Mouse (Mus musculus) stomach, embryonic 15.5 days (tissue): Measurements from ENCODE around the gene Sptbn1. TPM values are rescaled to one million over a fixed set of nuclear protein-coding genes. Genes with fewer than 3 reads are reported as not detected.

Source experiments
- ATAC-seq: fragments of 200-750 bp; cut with Nextera tagmentation; 2 replicates; pipeline ENCODE4 v1.8.0; 2017; ENCODE audit warnings: low read depth, moderate number of reproducible peaks, moderate TSS enrichment; ENCODE audit not compliant: insufficient read depth, low FRiP score
- H3K27ac ChIP-seq: fragments of 300-500 bp; sonication (generic); 2 replicates; pipeline ENCODE4 v1.5.1; 2015; ENCODE audit warnings: mild to moderate bottlenecking, inconsistent platforms
- H3K27me3 ChIP-seq: fragments of 300-500 bp; sonication (generic); replicated peaks from 2 replicates; pipeline ENCODE4 v1.6.1; 2015; ENCODE audit warnings: inconsistent platforms
- H3K36me3 ChIP-seq: fragments of 300-500 bp; sonication (generic); 2 replicates; pipeline ENCODE4 v1.6.1; 2015; ENCODE audit warnings: inconsistent platforms
- H3K4me1 ChIP-seq: fragments of 300-500 bp; sonication (generic); 2 replicates; pipeline ENCODE4 v1.6.1; 2015; ENCODE audit warnings: inconsistent platforms
- H3K4me2 ChIP-seq: fragments of 300-500 bp; sonication (generic); 2 replicates; pipeline ENCODE4 v1.6.1; 2015; ENCODE audit warnings: mild to moderate bottlenecking, inconsistent platforms
- H3K4me3 ChIP-seq: fragments of 300-500 bp; sonication (generic); replicated peaks from 2 replicates; pipeline ENCODE4 v1.5.1; 2015; ENCODE audit warnings: inconsistent platforms
- H3K9ac ChIP-seq: fragments of 300-500 bp; sonication (generic); 2 replicates; pipeline ENCODE4 v1.6.1; 2015; ENCODE audit warnings: inconsistent platforms
- H3K9me3 ChIP-seq: fragments of 300-500 bp; sonication (generic); 2 replicates; pipeline ENCODE4 v1.6.1; 2016; ENCODE audit warnings: inconsistent platforms
- WGBS: fragments of 180-500 bp; shearing (Covaris S2); methylation state at CpG from one replicate; pipeline ENCODE4 v1.1.7; 2015; 5-methylcytosine and 5-hydroxymethylcytosine counted together
- polyA plus RNA-seq: library from polyadenylated mRNA; unstranded; fragments of >200 nt; fragmentation: Nextera tagmentation; extraction: Ambion mirVana; gene quantifications from 2 replicates; pipeline ENCODE4 v1.2.1, GENCODE M21; 2015

The Sptbn1 gene
- polyA plus RNA-seq, 1 experiment from 2014 or later, result 119 TPM

DNA sequence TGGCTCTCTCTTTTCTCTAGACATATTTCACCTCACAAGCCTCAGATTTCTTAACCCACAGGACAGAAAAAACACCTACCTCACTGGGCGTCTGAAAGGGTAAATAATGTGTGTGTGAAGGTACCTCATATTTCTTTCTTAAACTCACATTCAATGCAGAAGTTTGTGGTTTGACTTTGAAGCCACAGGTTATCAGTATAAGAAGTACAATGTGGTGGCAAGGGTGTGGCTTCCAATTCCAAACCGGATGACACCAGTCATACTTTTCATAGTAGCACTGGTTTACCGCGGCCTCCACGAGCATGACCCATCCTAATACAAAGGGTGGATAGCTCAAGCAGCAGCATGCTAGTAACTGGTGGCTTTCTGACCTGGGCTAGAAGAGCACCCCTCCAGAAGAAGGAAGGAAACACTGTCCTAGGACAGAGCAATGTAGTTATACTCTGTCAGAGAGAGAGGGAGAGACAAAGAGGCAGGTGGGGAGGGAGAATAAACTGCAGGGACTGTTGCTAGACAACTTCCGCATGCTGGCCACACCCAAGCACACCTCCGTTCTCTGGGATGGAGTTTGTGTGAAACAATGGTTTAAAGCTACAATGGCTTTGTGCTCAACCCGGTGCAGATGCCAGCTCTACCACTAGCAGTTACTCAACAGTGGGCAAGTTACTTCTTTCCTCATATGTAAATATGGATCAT is 85.1 kb downstream of the Sptbn1 start:
- Histone ChIP-seq H3K27me3 (no peaks in the 10 kb centered on the region), H3K4me1 (peaks cover 20% of the 10 kb centered on the region; the same call in 1 of the 2 replicates), H3K27ac (peak overlapping the region; percentile 76; the same call in 1 of the 2 replicates), H3K9me3 (no peaks in the 10 kb centered on the region), H3K4me3 (no peak overlapping the region), H3K9ac (no peak overlapping the region), H3K36me3 (no peaks in the 10 kb centered on the region), H3K4me2 (peak overlapping the region; percentile 24; the same call in 1 of the 2 replicates)
- WGBS, result 55% methylated on average over 8 of the region's 8 CpGs
- ATAC-seq, result peak; percentile 51

DNA sequence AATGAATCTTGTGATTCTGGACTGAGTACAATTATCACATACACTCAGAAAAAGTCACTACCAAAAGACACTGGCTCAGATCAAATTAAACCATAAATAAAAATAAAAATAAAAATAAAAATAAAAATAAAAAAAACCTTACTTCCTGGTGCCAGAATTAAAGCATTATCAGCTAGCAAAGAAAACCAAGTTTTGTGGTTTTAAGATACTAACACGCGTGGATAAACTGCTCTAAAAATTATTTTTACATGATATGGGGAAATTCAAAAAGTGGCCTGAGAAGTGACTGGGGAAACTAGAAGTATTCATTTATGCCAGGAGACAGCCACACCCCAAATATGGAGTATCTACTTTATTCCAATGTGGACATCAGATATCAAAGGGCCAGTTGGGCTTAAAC is 89.8 kb downstream of the Sptbn1 start:
- Histone ChIP-seq H3K4me3 (no peak overlapping the region), H3K4me1 (peaks cover 8% of the 10 kb centered on the region; the same call in 1 of the 2 replicates), H3K36me3 (no peaks in the 10 kb centered on the region), H3K27ac (no peak overlapping the region), H3K9me3 (no peaks in the 10 kb centered on the region), H3K27me3 (no peaks in the 10 kb centered on the region), H3K9ac (no peak overlapping the region), H3K4me2 (no peak overlapping the region)
- 93% methylated on average over 2 of the region's 2 CpGs for WGBS
- no peak for ATAC-seq

DNA sequence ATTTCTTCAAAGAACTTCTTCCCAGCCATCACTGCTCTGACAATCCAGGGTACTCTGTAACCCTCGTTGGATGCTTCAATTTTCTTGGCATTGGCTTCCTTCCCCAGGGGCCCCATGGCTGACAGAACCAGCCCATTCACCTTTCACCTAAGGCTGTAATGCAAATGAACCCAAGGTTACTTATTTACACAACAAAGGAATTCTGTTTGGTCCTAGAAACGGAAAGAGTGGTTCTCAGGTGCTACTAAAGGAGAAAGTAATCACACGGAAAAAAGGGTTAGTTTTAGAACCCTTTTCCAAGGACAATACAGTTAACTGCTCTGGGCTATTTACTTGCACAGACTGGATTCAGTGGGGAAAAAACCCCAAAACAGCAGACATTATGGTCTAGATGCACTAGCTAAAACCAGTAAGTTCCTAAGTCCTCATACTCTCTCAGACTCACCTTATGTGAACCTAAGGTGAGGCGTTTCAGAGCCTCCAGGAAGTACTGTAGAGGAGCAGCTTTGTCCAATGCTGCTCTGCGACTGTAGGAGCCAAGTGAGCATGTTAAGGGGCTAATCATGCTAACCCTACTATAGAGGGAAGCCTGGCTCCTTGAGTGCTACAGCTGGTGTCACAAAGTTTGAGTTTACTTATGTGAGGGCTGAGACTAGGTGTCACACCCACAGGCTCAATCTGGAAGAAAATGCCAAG is 90.7 kb downstream of the Sptbn1 start:
- 43% methylated on average over 5 of the region's 5 CpGs for WGBS
- no peaks in the 10 kb centered on the region for H3K36me3 ChIP-seq
- H3K9me3 ChIP-seq, result no peaks in the 10 kb centered on the region
- no peaks in the 10 kb centered on the region for H3K27me3 ChIP-seq
- H3K4me3 ChIP-seq, result no peak overlapping the region
- H3K4me1 ChIP-seq, result 0 out of 2 replicates have a peak, but pooled peaks cover 5% of the 10 kb centered on the region
- H3K9ac ChIP-seq, result no peak overlapping the region
- H3K4me2 ChIP-seq, result no peak overlapping the region
- H3K27ac ChIP-seq, result no peak overlapping the region
- ATAC-seq, result no peak

DNA sequence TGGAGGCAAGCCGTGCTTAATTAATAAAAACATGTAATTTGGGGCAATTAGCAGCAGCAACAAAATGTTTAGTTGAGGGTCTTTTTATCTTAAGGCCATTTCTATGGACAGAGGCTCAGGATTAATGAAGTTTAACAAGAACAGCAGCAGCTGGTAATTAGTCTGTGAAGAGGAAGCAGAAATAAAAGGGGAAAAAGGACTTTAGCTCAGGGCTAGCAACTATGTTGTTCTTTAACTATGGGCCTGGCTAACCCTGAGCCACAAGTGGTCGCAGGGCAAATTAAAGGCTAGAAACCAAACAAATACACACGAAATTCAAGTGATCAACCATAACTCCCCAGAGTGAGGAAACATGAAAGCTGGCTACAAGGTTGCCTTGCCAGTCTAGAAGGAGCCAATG is 91.9 kb downstream of the Sptbn1 start:
- H3K4me1 ChIP-seq, result 0 out of 2 replicates have a peak, but pooled peaks cover 5% of the 10 kb centered on the region
- H3K27ac ChIP-seq, result no peak overlapping the region
- no peak for ATAC-seq
- H3K36me3 ChIP-seq, result no peaks in the 10 kb centered on the region
- H3K4me3 ChIP-seq, result no peak overlapping the region
- H3K9ac ChIP-seq, result no peak overlapping the region
- no peak overlapping the region for H3K4me2 ChIP-seq
- H3K9me3 ChIP-seq, result no peaks in the 10 kb centered on the region
- WGBS, result 64% methylated on average over 3 of the region's 3 CpGs
- H3K27me3 ChIP-seq, result no peaks in the 10 kb centered on the region

DNA sequence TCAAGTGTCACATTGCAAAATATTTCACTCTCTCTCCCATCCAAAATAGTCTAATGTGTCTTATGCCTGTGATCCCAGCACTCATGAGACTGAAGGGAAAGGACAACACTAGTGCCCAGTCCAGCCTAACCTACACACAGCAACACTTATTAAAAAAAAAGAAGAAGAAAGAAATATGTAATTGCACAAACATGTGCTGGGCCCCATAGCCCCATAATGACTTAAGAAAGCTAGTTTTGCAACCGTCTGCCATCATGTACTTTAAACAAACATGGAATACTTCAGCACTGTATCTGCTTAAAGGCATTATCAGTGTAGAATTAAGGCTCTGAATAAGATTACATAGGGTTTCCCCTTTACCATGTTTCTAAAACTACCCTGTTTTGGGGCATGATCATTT is 92.4 kb downstream of the Sptbn1 start:
- Histone ChIP-seq H3K36me3 (no peaks in the 10 kb centered on the region), H3K27me3 (no peaks in the 10 kb centered on the region), H3K4me2 (no peak overlapping the region), H3K27ac (no peak overlapping the region), H3K4me1 (0 out of 2 replicates have a peak, but pooled peaks cover 5% of the 10 kb centered on the region), H3K9me3 (no peaks in the 10 kb centered on the region), H3K9ac (no peak overlapping the region), H3K4me3 (no peak overlapping the region)
- 26% methylated on average over 1 of the region's 1 CpGs for WGBS
- ATAC-seq, result no peak

DNA sequence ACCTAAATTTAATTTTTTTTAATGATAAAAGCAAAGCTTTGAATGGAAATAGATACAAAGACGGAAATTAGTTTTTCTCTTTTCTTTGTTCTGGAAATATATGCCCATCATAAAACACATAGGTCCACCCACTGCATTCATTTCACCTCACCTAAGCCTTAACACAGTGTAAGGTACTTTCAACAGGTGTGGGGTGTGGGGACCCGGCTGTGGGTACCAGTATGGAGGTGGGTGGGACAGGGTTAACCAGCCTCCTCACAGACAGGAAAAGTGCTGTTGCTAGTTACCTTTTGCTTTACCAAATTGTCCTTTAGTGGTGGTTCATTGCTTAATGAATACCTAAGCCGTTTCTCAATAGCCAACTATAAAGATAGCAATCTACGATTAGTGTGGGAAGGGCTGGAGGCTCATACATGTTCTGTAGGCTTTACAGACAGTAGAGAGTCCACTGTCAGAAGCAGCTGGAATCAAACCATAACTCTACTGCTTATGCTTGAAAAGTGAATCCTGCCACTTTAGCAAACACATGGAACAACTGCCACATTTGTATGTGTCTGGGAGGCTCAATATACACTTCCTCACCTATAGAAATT is 96.3 kb downstream of the Sptbn1 start:
- H3K27ac ChIP-seq, result no peak overlapping the region
- no peak overlapping the region for H3K4me2 ChIP-seq
- no peak overlapping the region for H3K4me3 ChIP-seq
- H3K36me3 ChIP-seq, result no peaks in the 10 kb centered on the region
- H3K9ac ChIP-seq, result no peak overlapping the region
- H3K4me1 ChIP-seq, result no peaks in the 10 kb centered on the region
- 77% methylated on average over 4 of the region's 4 CpGs for WGBS
- no peaks in the 10 kb centered on the region for H3K27me3 ChIP-seq
- H3K9me3 ChIP-seq, result no peaks in the 10 kb centered on the region
- ATAC-seq, result no peak

DNA sequence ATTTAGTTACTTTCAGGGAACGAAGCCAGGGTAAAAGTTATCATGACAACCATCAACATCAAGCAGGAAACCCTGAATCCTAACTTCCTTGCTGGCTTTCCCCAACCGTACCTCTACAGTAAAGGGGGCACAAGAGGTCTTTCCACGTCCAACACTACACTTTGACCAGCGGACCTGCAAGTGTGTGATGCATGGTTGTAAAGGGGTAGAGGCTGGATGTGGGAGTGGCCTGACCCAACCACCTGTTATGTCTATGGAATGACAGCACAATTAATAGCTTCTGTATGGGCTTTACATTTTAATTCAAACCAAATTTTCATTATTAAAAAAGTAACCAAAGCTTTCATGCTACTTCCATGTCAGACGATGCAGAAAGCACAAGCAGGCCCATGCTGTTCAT is 96.8 kb downstream of the Sptbn1 start:
- no peak overlapping the region for H3K27ac ChIP-seq

DNA sequence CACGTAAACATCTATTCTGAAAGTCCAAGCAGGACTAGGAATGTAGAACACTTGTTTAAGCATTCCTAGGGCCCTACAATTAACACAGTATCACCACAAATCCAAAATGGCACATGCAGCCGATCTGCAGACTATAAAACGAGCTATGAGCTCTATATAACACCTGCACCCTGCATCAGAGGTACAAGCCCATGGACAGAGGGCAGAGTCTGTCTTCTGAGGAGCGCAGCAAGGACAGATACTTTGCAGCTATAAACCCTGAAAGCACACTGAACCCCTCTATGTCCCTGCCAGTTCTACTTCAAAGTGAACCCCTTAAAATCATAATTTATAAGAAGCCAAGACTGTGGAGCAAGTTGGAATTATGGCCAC is 101.4 kb downstream of the Sptbn1 start:
- Histone ChIP-seq H3K9ac (no peak overlapping the region), H3K27ac (no peak overlapping the region), H3K36me3 (no peaks in the 10 kb centered on the region), H3K27me3 (no peaks in the 10 kb centered on the region), H3K4me2 (no peak overlapping the region), H3K4me3 (no peak overlapping the region), H3K9me3 (no peaks in the 10 kb centered on the region), H3K4me1 (peaks cover 8% of the 10 kb centered on the region)
- ATAC-seq, result no peak
- 73% methylated on average over 4 of the region's 4 CpGs for WGBS

More for the DNA sequence above, 96.8 kb downstream of the Sptbn1 start:
- H3K9me3 ChIP-seq, result no peaks in the 10 kb centered on the region
- no peaks in the 10 kb centered on the region for H3K4me1 ChIP-seq
- no peak overlapping the region for H3K4me2 ChIP-seq
- ATAC-seq, result no peak
- WGBS, result 87% methylated on average over 5 of the region's 5 CpGs
- H3K36me3 ChIP-seq, result no peaks in the 10 kb centered on the region
- no peak overlapping the region for H3K9ac ChIP-seq
- no peak overlapping the region for H3K4me3 ChIP-seq
- H3K27me3 ChIP-seq, result no peaks in the 10 kb centered on the region

DNA sequence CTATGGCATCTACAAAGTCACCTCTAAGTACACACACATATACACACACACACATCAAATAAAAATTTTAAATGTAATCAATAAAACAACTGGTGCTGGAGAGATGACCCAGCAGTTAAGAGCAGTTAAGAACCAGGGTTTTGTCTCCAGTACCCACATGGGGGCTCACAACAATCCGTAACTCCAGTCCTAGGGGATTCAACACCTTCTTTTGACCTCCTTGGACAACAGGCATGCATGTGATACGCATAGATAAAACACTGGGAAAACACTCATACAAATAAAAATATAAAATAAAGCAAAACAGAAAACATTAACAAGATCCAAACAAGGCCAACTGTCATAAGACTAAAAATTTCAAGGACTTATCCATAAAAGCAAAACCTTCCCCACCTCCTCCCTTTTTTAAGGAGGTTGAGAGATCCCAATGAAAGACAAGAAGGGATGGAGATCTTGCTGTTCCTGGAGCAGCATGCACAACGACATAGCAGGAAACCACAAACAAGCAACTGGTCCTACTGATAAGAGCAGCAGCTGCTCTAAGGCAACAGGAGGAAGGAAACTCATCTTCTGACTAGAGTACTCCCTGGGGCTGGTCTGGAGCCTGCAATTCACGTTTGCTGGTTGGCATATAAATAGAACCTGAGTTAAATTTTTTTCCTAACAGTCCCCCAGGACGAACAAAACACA is 102.0 kb downstream of the Sptbn1 start:
- Histone ChIP-seq H3K4me1 (peaks cover 14% of the 10 kb centered on the region), H3K27ac (no peak overlapping the region), H3K36me3 (no peaks in the 10 kb centered on the region), H3K9ac (no peak overlapping the region), H3K27me3 (no peaks in the 10 kb centered on the region), H3K4me2 (no peak overlapping the region), H3K4me3 (no peak overlapping the region), H3K9me3 (no peaks in the 10 kb centered on the region)
- ATAC-seq, result peak; percentile 90
- WGBS, result 47% methylated on average over 5 of the region's 5 CpGs

DNA sequence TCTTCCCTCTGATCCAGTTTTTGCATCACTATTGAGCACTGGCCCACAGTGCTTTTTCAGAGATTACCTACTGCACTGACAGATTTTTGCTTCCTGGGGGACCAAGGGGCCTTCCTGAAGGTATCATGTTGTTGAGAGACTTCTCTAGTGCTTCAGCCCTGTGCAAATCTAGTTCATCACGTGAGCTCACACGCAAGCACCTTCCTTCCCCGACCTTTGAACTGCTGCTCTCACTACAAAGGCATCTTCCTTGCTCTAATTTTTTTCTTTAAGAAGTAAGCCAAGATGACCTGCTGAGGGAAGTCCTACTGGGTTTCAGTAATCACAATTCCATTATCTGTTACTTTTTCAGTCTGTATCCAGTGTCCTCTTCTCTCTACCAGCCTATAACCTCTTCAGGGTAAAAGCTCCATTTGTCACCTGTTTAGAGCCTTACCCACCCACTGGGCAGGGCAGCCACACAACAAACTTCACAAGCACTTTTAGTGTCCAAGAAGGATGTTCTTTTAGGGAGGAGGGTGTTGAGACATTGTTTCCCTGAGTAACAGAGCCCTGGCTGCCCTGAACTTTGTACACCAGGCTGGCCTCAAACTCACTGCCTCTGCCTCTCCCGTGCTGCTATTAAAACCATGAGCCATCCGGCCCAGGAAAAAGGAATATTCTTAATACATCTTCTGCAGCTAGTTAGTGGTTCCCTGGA is 103.3 kb downstream of the Sptbn1 start:
- H3K9me3 ChIP-seq, result no peaks in the 10 kb centered on the region
- no peak overlapping the region for H3K4me3 ChIP-seq
- H3K9ac ChIP-seq, result no peak overlapping the region
- peaks cover 17% of the 10 kb centered on the region for H3K4me1 ChIP-seq
- H3K27ac ChIP-seq, result no peak overlapping the region
- no peaks in the 10 kb centered on the region for H3K36me3 ChIP-seq
- WGBS, result 57% methylated on average over 5 of the region's 5 CpGs
- H3K4me2 ChIP-seq, result no peak overlapping the region
- ATAC-seq, result no peak
- H3K27me3 ChIP-seq, result no peaks in the 10 kb centered on the region

DNA sequence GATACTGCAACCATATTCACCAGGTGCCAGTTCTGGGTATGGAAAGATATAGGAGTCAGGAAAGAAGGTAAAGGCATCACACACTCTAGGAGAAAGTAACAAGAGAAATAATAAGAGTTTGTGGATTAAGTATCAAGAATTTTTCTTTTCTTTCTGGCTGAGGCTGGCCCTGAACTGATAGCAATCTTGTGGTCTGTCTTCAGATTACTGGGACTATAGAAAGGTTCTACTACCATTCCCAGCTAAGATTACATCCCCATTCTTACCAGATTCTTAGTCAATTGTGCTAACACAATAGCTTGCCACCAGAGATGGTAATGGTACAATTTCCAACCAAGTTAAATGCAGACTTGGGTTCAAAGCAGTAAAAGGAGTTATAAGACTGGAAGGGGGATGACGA is 104.1 kb downstream of the Sptbn1 start:
- peaks cover 19% of the 10 kb centered on the region for H3K4me1 ChIP-seq
- H3K4me3 ChIP-seq, result no peak overlapping the region
- H3K9ac ChIP-seq, result no peak overlapping the region
- no peak for ATAC-seq
- H3K36me3 ChIP-seq, result no peaks in the 10 kb centered on the region
- H3K4me2 ChIP-seq, result no peak overlapping the region
- 87% methylated on average over 1 of the region's 1 CpGs for WGBS
- H3K9me3 ChIP-seq, result no peaks in the 10 kb centered on the region
- no peaks in the 10 kb centered on the region for H3K27me3 ChIP-seq
- no peak overlapping the region for H3K27ac ChIP-seq
